Comparison of ENCODE assay signal across 10 mouse cellular contexts in genomic region chr9:37626103-37626567, GRCm38 (mm10). TPM values are rescaled to one million over a fixed set of nuclear protein-coding genes. Genes with fewer than 3 reads are reported as not detected.
A peak's percentile ranks its signal among the peaks of the same experiment; 100 is the strongest.
DNase-seq lines count a peak whose midpoint lies in the region; ATAC-seq and TF ChIP-seq lines count a peak whose summit lies in the region.
"Had no signal": no experiment of that assay in that cellular context is flagged by ENCODE, and none has a peak within 500 bp of the region (broad histone marks: within the 10 kb centered on the region; RNA-seq: fewer than 3 reads in every experiment).

No protein-coding gene starts in this region.

- H3K27ac ChIP-seq in olfactory bulb, adult 2 months (ENCODE audit: insufficient read depth, low read depth, low read length): peak overlapping the region; percentile 92
- H3K27ac ChIP-seq: lung, embryonic 15.5 days had no signal

- peaks cover 93% of the 10 kb centered on the region for H3K36me3 ChIP-seq in megakaryocyte, embryonic 14.5 days (replicated peaks; ENCODE audit: low read length)
- H3K36me3 ChIP-seq: lung, embryonic 15.5 days had no signal

- H3K4me1 ChIP-seq in megakaryocyte, embryonic 14.5 days: peaks cover 61% of the 10 kb centered on the region
- peaks cover 8% of the 10 kb centered on the region for H3K4me1 ChIP-seq in olfactory bulb, adult 2 months (ENCODE audit: control insufficient read depth, insufficient read depth, low read length)

- peak; percentile 28 to 36 for DNase-seq in cerebellum, postnatal 10 days
- DNase-seq in cerebellum, postnatal 36 days: no peak
- peak; percentile 29 to 43 for DNase-seq in layer of hippocampus, adult 8-10 months (ENCODE audit: low spot score in 2 of 2)
- no peak for DNase-seq in embryo, embryonic 10.5 days (ENCODE audit: low spot score)

- TF ChIP-seq POLR2A in olfactory bulb, adult 2 months (IDR thresholded peaks at IDR 0.05; ENCODE audit: insufficient read depth, low read depth, low read length): no peak

- WGBS in olfactory bulb, adult 2 months: 8% methylated on average over 3 of the region's 3 CpGs

- TF ChIP-seq CTCF in olfactory bulb, adult 2 months (IDR thresholded peaks at IDR 0.05; ENCODE audit: insufficient read depth, low read depth, low read length): no peak

- peak overlapping the region; percentile 44 for H3K4me3 ChIP-seq in megakaryocyte, embryonic 14.5 days (replicated peaks)
- H3K4me3 ChIP-seq in olfactory bulb, adult 2 months (ENCODE audit: insufficient read depth, low read depth, low read length): no peak overlapping the region
- H3K4me3 ChIP-seq: lung, embryonic 15.5 days had no signal

- H3K9me3 ChIP-seq in megakaryocyte, embryonic 14.5 days: no peaks in the 10 kb centered on the region
- H3K9me3 ChIP-seq: lung, embryonic 15.5 days had no signal

- H3K27me3 ChIP-seq in megakaryocyte, embryonic 14.5 days (replicated peaks): no peaks in the 10 kb centered on the region
- H3K27me3 ChIP-seq: lung, embryonic 15.5 days had no signal

- ATAC-seq in megakaryocyte, adult 5-6 weeks (ENCODE audit: poor library complexity, severe bottlenecking): no peak
- no peak for ATAC-seq in megakaryocyte progenitor cell, adult 5-6 weeks (replicated peaks; ENCODE audit: poor library complexity)

RNA-seq across cellular contexts. Expression of gene Spa17, which starts 12.6 kb away (rescaled TPM):
- 1.8 TPM in 1 of 2 replicates, not detected in the other for polyA plus RNA-seq in megakaryocyte, embryonic 14.5 days (2012; ENCODE audit: insufficient read depth, low replicate concordance)
- total RNA-seq in megakaryocyte, adult 5-6 weeks (2015): 2.3 and 2.7 TPM in 2 replicates
- total RNA-seq in megakaryocyte, adult 5-6 weeks (2017): 3.6 TPM in 1 of 2 replicates, not detected in the other
- 1 to 10 TPM; 1.5 to 4.0 (median 2.1) TPM for total RNA-seq in layer of hippocampus, adult 8-10 months (2022)
- polyA plus RNA-seq in olfactory bulb, adult 2 months (2012; ENCODE audit: insufficient read depth, insufficient read length, low replicate concordance, missing spikeins): not detected in 2 replicates
- total RNA-seq in megakaryocyte progenitor cell, adult 5-6 weeks (2015): 2.9 and 6.7 TPM in 2 replicates
- total RNA-seq in megakaryocyte progenitor cell, adult 5-6 weeks (2017): 1.7 and 5.1 TPM in 2 replicates

RNA-seq across cellular contexts. Expression of gene Tbrg1, which starts 31.0 kb away (rescaled TPM):
- polyA plus RNA-seq in megakaryocyte, embryonic 14.5 days (2012; ENCODE audit: insufficient read depth, low replicate concordance): 34.5 and 61.7 TPM in 2 replicates
- total RNA-seq in megakaryocyte, adult 5-6 weeks (2015): 10.7 and 14.9 TPM in 2 replicates
- 12.8 and 18.6 TPM in 2 replicates for total RNA-seq in megakaryocyte, adult 5-6 weeks (2017)
- total RNA-seq in layer of hippocampus, adult 8-10 months (2022): 10 to 100 TPM; 43.5 to 49.1 (median 47.5) TPM
- not detected in 2 replicates for polyA plus RNA-seq in olfactory bulb, adult 2 months (2012; ENCODE audit: insufficient read depth, insufficient read length, low replicate concordance, missing spikeins)
- 35.0 and 38.1 TPM in 2 replicates for total RNA-seq in megakaryocyte progenitor cell, adult 5-6 weeks (2015)
- 39.9 and 47.8 TPM in 2 replicates for total RNA-seq in megakaryocyte progenitor cell, adult 5-6 weeks (2017)

RNA-seq across cellular contexts. Expression of gene Panx3, which starts 42.9 kb away (rescaled TPM):
- not detected in 2 replicates for polyA plus RNA-seq in megakaryocyte, embryonic 14.5 days (2012; ENCODE audit: insufficient read depth, low replicate concordance)
- not detected in 2 replicates for total RNA-seq in megakaryocyte, adult 5-6 weeks (2015)
- total RNA-seq in megakaryocyte, adult 5-6 weeks (2017): not detected in 2 replicates
- not detected for total RNA-seq in layer of hippocampus, adult 8-10 months (2022)
- polyA plus RNA-seq in olfactory bulb, adult 2 months (2012; ENCODE audit: insufficient read depth, insufficient read length, low replicate concordance, missing spikeins): not detected in 2 replicates
- total RNA-seq in megakaryocyte progenitor cell, adult 5-6 weeks (2015): not detected in 2 replicates
- not detected in 2 replicates for total RNA-seq in megakaryocyte progenitor cell, adult 5-6 weeks (2017)
- polyA plus RNA-seq: heart, embryonic 14.5 days had no signal

Comparison
In these comparisons a context has a peak if more than half of its experiments do, and no peak if none do; other contexts are left out.
1. DNase-seq: peak in cerebellum, postnatal 10 days (2 of 2) and layer of hippocampus, adult 8-10 months (2 of 2); none in cerebellum, postnatal 36 days (0 of 2) and embryo, embryonic 10.5 days (single experiment).